Mouse (Mus musculus): ENCODE measurements around the gene Tgfb3.

Tgfb3 gene

DNA sequence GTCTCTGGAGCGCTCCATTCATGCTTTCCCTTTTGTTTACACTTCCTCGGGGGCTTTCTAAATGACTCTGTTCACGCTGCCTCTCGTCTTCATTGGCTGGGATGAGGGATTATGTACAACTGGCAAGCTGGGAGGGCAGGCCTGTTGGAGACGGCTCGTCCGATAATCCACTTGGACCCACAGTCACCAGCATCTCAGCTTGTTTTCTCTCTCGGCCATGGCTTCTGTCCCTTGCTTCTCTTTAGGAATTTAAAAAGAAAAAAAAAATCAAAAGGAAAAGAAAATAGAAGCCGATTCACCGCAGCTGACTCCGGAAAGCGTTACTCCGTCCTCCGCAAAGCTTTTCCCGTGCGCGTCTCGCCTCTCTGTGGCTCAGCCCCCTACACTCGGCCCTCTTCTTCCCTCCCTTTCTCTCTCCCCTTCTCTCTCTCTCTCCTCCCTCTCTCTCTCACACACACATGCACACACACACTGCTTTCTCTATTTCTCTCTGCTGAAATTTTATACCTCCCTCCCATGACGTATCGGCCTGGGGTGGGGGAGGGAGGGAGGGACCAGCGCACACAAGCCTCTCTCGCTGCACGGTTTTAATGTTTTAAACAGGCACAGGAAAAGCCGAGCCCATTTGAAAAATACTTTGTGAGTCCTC, at the start of gene Tgfb3:
Gene Tgfb3, minus strand, starts transcription at position 489 of the 649 bp plus-strand sequence.
- peak; percentile 10 for DNase-seq (ENCODE audit: low spot score)

DNA sequence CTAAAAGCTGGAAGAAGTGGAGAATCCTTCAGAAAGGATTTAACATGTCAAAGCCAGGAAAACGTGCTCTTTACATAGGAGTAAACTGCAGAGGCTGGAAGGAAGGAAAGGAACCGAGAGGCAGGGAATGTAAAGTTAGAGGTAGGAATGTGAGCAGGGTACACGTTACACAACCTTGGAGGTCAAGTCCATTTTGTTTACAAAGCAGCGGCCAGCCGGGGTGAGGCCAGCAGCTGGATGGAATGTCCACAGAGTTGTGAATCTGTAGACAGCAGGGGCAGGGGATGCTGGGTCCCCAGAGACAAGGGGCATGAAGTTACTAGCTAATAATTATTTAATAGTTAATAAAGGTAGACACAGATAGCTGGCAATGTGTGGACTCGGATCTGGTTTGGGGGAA, 49.3 kb upstream of the Tgfb3 start:
- no peak for DNase-seq (ENCODE audit: low spot score)

DNA sequence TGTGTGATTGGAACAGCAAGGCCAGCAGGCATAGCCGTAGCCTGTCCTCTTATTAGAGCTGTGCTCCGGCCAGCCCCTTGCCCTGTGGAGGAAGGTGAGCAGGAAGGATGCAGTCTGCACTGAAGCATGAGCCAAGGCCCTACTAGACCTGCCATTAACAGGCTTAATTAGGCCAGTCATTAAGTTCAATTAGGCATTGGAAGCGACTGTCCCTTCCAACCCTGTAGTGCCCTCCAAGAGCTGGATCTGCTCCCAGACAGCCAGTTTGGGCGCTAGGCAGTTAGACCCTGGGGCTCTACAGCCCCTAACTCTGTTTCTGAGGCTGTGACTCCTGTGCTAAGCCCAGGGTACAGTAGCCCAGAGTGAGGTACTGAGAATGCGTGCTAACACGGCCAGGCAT, 45.2 kb upstream of the Tgfb3 start:
- DNase-seq (ENCODE audit: low spot score) = no peak

DNA sequence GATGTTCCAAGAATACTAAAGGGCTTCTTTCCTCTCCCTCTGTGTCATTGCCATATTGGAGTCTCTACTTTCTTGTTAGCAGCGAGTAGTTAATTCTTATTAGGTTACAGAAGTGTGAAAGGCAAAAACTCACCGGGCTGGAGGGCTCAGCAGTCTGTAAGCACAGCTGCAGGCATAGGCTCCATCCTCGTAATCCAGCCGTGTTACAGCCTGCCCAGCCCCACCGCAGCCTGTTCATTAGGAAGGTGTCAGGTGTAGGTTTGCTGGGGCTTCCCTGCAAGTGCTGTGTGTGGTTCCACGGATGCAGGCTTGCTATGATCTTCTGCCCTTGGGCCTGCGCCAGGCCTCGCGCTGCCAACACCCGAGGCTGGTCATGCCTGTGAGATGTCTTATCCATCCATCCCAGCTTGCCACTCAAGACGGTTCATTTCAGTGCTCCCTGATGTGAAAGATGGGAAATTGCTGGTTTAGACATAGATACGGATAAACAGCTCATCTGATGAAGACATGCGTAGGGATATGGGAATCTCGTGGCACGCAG, 37.5 kb upstream of the Tgfb3 start:
- no peak for DNase-seq (ENCODE audit: low spot score)

DNA sequence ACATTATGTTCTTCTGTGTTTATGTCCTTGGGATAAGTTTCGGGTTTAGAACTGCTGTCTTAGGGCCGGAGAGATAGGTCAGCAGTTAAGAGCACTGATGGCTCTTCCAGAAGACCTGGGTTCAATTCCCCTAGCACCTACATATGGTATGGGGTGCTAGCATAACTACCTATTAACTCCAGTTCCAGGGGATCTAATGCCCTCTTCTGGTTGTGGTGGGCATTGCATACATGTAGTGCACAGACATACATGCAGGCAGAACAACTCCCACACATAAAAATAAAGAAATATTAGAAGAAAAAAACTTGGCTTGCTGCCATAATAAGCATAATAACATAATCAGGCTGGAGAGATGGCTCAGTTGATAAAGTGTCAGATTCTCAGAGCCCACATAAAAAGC, 31.8 kb upstream of the Tgfb3 start:
- no peak for DNase-seq (ENCODE audit: low spot score)

DNA sequence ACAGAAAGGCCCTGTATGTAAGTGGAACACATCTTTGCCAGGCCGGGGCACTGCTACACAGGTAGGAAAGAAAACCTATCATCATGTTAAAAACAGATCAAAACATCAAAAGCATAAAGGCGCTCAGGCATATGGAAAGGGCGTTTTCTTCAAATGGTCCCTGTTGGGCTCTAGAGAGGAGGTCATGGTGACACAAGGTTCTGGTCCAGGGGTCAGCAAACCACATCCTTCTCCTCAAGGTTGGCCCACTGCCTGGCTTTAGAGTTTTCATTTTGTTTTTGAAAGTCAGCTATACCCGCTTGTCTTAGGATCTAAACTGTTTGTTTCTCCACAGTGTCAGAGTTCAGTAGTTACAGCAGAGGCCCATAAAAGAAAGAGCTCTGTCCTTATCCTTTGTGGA, 30.7 kb upstream of the Tgfb3 start:
- no peak for DNase-seq (ENCODE audit: low spot score)

DNA sequence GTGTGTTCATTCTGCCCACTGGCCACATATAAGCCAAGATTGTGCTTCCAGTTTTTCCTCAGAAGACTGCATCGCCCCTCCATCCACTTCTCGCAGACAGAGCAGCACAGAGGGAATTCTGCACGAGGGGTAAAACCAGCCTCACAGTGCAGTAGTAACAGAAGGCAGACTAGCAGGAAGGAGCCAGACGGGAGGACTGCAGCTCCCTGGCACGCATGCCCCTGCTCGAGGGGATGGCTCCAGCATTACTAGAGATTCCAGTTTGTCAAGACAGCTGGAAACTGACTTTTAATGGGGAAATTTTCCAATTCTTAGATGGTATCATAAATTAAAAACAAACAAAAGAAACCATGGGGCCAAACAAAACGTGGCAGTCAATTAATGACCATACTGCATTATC, 28.8 kb upstream of the Tgfb3 start:
- no peak for DNase-seq (ENCODE audit: low spot score)

DNA sequence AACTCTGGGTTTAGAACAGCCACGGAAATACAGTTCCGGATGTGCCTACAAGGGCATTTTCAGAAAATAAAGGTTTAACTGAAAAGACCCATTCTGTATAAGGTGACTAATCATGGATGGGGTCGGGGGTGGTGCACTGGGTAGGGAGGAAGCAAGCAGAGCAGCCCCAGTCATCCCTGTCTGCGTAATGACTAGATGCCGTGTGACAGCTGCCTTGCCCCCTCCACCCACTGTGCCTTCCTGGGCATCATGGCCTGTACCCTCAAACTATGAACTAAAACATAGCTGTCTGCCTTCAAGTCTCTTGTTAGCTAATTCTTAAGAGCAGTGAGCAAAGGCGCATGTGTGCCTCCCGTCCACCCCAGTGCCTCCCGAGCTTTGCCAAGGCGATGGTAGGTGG, 27.2 kb upstream of the Tgfb3 start:
- DNase-seq (ENCODE audit: low spot score) = no peak

DNA sequence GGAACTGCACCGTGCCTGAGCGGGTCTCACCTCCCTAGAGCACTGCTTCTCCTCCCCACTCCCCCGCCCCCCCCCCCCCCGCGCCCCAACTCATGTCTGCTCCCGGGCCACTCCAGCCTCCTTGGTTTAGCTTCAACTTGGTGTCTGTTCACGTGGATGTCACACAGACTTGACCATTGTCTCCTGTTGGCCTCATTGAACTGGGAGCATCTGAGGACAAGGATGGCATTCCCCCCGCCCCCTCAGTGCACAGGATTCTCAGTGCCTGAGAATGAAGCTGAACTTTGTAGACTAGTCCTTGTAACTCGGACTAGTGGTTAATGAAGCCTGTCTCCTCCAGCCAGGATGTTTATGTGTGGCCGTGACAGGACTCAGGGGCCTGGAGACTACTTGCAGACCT, 26.7 kb upstream of the Tgfb3 start:
- no peak for DNase-seq (ENCODE audit: low spot score)

DNA sequence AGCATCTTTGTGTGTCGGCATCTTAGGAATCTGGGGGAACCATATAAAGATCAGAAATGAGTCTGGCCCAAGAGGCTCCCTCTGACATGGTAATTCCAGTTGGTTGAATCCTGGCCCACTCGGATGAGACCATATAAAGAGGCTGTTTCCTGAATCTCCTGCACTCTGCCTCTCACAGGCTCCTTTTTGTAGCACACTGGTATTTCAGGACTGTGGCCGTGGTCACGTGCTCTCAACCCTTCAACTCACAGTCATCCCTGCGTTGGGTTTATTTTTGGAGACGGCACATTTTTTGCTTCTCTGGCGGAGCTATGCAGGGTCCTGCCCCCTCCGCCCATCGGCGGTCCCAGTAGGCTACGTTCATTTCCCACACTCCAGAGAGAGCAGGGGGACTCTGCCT, 25.5 kb upstream of the Tgfb3 start:
- no peak for DNase-seq (ENCODE audit: low spot score)

DNA sequence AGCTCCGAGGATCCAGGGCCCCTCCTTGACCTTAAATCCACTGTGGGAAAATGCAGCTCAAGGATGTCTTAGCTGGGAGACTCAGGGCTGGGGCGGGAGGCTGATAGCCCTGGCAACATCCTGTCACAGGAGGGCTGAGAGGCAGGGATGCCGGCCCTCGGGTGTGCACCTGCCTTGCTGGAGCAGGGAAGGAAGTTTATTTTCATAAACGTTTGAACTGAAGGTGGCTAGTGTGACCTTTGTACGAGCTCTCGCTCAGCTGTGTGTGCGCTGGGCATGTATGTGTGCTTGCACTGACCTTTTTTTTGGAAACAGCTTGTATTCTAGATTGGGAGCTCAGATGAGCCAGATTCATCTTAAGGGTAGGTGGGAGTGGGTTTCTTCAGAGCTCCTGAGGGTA, 25.0 kb upstream of the Tgfb3 start:
- no peak for DNase-seq (ENCODE audit: low spot score)

DNA sequence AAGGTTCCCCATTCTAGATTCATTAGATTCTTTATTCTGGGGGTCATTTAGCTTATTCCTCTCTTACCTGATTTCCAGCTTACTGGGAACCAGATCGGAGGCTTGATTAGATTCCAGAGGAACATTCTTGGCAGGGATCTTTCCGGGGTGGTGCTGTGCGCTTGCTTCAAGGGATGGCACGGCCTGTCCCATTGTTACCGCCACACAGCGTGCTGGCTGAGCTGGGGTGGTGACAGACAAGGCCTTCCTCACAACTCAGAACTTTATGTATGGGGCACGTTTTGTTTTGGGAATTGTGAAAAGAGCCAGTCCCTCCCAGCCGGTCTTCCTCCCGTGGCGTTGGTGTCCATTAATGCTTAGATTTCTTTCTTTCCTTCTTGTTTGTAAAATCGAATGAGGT, 24.6 kb upstream of the Tgfb3 start:
- DNase-seq (ENCODE audit: low spot score) = no peak

DNA sequence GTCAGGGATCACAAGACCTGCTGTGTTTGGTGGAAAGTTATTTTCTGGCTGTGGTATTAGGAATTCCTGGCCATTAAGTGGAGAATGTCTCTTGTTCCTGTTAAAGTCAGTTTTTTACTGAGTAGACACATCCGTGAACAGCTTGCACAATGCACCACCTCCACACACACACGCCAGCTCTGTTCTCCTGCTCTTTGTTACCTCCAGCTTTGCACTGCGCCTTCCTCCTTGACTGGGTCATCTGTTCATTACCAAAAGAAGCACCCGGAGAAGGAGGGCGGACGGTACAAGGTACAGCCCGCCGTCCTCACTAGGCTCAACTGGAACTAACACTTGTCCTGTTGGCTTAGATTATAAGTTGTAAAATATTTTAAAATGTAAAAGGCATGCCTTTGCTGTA, 23.8 kb upstream of the Tgfb3 start:
- DNase-seq (ENCODE audit: low spot score) = no peak

DNA sequence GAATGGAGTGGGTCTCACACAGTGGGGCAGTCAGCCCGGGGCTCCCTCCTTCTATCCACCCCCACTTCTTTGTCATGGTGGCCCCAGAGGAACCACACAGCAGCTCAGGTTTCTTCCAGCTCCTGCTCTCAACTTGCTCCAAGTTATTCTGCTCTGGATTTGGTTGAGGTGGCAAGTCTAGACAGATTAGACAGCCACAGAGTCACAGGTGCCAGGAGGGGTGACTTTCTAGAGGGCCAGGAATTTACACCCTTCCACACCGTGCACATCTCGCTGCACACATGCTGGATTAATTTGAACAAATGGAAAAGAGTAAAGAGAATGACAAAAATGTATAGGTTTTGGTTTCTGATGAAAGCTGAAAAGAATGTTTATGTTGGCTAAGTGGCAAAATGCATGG, 21.9 kb upstream of the Tgfb3 start:
- no peak for DNase-seq (ENCODE audit: low spot score)

DNA sequence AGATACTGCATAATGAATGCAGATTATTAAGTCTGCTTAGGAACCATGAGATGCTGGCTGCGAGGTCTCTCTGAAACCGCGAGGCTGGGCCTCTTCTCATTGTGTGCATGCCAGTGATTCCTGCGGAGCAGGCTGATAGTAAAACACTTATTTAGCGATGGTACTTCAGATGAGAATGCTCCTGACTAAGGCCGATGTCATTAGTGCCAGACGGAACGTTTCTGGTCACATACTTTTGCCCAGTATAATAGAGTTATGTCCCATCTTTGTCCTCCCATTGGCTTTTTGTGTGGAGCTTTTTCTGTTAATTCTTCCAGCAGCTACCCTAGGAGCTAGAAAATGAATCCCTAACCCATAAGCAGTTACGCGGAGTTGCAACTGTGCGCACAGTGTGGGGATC, 18.9 kb upstream of the Tgfb3 start:
- no peak for DNase-seq (ENCODE audit: low spot score)

DNA sequence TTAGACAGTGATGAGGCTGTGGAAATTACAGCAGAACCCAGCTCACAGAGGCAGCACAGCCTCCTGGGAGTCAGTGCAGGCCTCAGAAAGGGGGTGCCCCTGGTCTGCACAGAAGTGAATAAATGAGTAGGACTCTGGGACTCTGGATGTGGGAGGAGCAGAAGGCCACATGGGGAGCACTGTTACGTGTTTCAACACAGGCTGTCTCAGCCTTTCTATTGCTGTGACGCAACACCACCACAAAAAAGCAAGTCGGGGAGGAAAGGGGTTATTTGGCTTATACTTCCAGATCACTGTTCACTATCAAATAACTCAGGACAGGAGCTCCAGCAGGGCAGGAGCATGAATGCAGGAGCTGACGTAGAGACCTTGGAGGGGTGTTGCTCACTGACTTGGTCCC, 17.0 kb upstream of the Tgfb3 start:
- no peak for DNase-seq (ENCODE audit: low spot score)

DNA sequence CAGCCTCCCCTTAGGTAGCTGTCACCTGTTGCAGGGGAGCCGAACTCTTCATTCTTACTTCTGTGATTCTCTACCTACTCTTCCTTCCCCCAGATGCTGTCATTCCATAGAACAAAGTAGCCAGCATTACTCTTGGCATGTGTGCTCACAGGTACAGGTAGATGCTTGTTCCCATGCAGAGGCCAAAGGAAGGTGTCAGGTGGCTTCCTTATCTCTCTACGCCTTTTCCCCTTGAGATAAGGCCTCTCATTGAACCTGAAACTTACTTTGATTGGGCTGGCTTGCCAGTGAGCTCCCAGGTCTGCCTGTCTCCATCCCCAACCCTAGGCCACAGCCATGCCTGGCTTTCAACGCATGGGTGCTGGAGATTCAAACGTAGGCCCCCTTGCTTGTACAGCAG, 15.2 kb upstream of the Tgfb3 start:
- DNase-seq (ENCODE audit: low spot score) = no peak

DNA sequence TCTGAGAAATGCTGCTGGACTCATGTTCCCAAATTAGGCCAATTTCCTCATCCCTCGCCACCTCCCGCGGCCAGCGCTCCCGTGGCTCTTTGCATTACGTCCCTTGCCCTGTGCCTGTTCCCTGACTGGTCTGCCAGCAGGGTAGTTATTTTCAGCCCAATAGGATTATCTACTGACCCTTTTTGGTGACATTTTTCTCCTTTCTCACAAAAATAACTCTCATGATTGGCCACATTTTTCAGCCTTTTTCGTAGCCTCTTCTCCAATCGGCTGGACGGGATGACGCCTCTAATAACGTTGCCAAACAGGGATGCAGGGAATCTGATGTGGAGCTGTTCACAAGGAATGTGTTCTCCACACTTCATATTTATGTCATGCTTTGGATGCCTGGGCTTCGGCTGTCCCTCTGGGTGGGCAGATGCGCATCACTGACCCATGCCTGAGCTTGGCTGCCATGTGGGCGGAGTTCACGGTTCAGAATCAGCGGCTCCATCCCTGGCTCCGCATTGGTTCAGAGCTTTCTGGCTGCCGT, 12.8 kb upstream of the Tgfb3 start:
- DNase-seq (ENCODE audit: low spot score) = no peak

DNA sequence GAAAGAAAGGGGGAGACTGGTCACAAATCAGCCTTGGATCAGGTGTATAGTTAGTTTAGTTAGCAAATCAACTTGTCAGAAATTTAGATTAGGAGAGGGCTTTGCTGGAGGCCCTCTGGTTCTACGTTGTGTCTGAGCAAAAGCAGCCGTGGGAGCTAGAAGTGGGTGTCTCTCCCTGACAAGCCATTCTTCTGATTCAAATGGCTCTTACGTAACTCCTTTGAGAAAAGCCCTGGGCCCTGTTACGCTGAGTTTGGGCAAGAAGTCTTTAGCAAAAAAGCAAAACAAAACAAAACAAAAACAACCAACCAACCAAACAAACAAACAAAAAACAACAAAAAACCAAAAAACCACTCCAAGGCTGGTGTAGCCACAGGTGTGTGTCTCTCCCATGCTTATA, 11.9 kb upstream of the Tgfb3 start:
- no peak for DNase-seq (ENCODE audit: low spot score)

DNA sequence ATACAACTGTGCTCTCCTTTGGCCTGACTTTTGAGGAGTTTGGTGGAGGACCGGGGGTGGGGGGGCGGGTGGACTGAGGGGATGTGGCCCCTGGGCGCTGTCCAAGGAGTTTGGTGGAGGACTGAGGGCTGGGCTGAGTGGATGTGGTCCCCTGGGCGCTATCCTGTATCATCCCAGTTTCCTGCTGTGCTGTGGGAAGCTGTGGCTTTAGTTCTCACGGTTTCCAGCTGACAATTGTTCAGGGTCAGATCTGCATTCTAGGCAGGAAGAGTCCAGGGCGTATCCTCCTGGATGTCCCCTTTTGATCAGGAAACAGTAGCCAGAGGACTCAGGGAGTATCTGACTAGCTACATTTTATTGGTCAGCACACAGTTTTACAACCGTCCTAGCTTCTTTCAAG, 9.2 kb upstream of the Tgfb3 start:
- DNase-seq (ENCODE audit: low spot score) = no peak

DNA sequence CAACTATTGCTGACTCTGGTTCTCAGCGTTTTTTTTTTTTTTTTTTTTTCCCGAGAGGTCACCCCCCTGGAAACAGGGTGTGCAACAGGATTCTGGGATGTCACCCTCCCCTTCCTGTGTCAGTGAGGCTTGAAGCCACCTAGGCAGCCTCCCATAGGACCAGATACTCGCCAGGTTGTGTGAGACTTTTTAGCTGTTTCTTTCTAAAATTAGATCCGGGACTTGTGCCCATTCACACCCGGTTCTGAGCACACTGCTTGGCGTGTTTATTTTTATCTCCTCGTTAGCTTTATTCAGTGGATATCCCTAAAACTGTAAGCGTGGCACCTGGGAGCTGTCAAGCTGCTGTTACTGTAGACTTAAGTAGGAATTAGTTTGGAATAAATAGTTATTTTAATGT, 7.7 kb upstream of the Tgfb3 start:
- no peak for DNase-seq (ENCODE audit: low spot score)

DNA sequence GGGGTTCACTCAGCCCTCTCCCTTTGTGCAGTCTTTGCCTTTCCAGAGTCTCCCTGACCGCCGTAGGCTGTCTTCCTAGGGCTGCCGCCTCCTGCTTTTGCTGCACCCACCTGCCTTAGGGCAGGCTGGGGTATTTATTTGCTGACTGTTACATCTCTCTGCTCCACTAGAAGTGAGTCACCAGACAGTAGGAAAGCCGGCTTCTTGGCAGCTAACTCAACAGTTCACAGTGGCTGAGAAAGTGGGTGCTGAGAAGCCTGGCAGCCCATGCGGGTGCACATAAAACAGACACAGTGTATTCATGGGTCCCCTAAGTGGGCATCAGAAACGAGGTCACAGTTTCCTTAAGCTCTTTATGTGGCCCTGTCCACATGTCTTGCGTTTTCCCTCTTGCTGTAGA, 7.0 kb upstream of the Tgfb3 start:
- no peak for DNase-seq (ENCODE audit: low spot score)

DNA sequence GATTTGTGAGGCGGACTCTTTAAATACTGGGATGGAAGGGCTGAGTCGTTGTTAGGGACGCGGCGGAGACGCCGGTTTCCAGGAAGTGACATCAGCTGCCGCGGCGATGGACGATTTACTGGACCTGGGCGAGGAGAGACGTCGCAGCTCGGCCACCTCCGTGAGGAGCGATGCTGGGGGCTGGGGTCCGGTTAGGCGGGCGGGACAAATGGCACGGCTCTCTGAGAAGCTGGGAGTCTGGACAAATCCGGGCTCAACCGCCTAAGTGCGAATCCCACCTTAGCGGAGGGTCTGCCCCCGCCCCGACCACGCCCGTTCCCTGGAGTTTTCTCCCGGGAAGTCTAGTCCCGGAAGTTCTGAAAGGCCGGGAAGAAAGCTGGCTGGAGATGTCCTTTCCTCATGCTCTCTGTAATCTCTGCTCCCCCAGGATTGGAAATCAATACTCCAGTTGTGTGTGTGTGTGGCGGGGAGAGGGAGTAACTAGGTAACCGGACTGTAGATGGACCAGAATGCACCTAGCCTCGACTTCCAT, 3.7 kb upstream of the Tgfb3 start, which contains the start of gene Ift43:
Gene Ift43, plus strand, starts transcription at position 61 of the 532 bp plus-strand sequence.
- DNase-seq (ENCODE audit: low spot score) = no peak

DNA sequence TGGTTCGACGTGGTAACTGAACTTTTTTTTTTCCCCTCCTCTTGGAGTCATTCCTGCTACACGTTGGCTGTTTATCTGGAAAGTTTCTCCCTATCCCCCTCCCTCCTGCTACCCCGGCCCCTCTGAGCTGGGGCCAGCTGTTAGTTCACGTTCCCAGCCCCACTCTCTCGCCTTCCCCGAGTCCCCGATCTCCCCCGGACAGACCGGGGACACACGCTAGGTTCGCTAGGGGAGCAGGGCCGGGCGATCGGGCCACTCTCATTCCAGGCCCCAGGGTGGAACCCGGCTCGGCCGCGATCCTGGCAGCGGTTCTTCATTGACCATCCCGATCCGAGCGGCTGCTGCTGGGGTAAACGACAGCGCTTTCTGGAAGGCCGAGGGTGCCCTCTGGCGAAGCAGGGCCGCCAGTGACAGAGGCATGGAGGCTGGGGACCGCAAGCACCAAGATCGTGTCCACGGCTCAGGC, 394 bp upstream of the Tgfb3 start:
- DNase-seq (ENCODE audit: low spot score) = peak; percentile 75
